Mouse (Mus musculus): ENCODE data around the gene Asz1. TPM values are rescaled to one million over a fixed set of nuclear protein-coding genes. Genes with fewer than 3 reads are reported as not detected.

The Asz1 gene
- polyA plus RNA-seq (2015; fragmentation: Nextera tagmentation; extraction: Ambion mirVana): 0.26 TPM in 1 of 2 replicates, not detected in the other

- no peaks in the 10 kb centered on the region for H3K4me1 ChIP-seq
- H3K9ac ChIP-seq: no peak within 1 kb of the TSS
- WGBS: 91% methylated on average over 22 of the region's 22 CpGs
- no peaks in the 10 kb centered on the region for H3K27me3 ChIP-seq (replicated peaks)
- no peak for ATAC-seq (ENCODE audit: insufficient read depth, low FRiP score, low read depth)
- H3K4me2 ChIP-seq: no peak within 1 kb of the TSS
- H3K27ac ChIP-seq: no peak within 1 kb of the TSS
- H3K36me3 ChIP-seq: no peaks in the 10 kb centered on the region
- no peaks in the 10 kb centered on the region for H3K9me3 ChIP-seq
- H3K4me3 ChIP-seq (replicated peaks): no peak within 1 kb of the TSS
Measured at GRCm38 (mm10) chr6:18108934-18109333, at the start of gene Asz1. Asz1 (minus strand) TSS chr6:18109061.

- Histone ChIP-seq H3K9me3 (no peaks in the 10 kb centered on the region), H3K4me1 (no peaks in the 10 kb centered on the region), H3K27me3 (replicated peaks) (no peaks in the 10 kb centered on the region), H3K9ac (no peak overlapping the region), H3K4me3 (replicated peaks) (no peak overlapping the region), H3K4me2 (no peak overlapping the region), H3K36me3 (no peaks in the 10 kb centered on the region), H3K27ac (no peak overlapping the region)
- 64% methylated on average over 4 of the region's 4 CpGs for WGBS
- no peak for ATAC-seq (ENCODE audit: insufficient read depth, low FRiP score, low read depth)
Measured at GRCm38 (mm10) chr6:18153031-18153430, 44.2 kb upstream of the Asz1 start.

- Histone ChIP-seq H3K36me3 (no peaks in the 10 kb centered on the region), H3K4me3 (replicated peaks) (no peak overlapping the region), H3K9me3 (no peaks in the 10 kb centered on the region), H3K27ac (no peak overlapping the region), H3K4me2 (no peak overlapping the region), H3K4me1 (no peaks in the 10 kb centered on the region), H3K9ac (no peak overlapping the region), H3K27me3 (replicated peaks) (no peaks in the 10 kb centered on the region)
- WGBS: 26% methylated on average over 1 of the region's 1 CpGs
- no peak for ATAC-seq (ENCODE audit: insufficient read depth, low FRiP score, low read depth)
Measured at GRCm38 (mm10) chr6:18135246-18135645, 26.4 kb upstream of the Asz1 start.

- no peaks in the 10 kb centered on the region for H3K36me3 ChIP-seq
- H3K27ac ChIP-seq: no peak overlapping the region
- no peak overlapping the region for H3K4me3 ChIP-seq (replicated peaks)
- H3K4me1 ChIP-seq: no peaks in the 10 kb centered on the region
- 47% methylated on average over 4 of the region's 4 CpGs for WGBS
- H3K9me3 ChIP-seq: no peaks in the 10 kb centered on the region
- H3K4me2 ChIP-seq: no peak overlapping the region
- no peak for ATAC-seq (ENCODE audit: insufficient read depth, low FRiP score, low read depth)
- H3K9ac ChIP-seq: no peak overlapping the region
- no peaks in the 10 kb centered on the region for H3K27me3 ChIP-seq (replicated peaks)
Measured at GRCm38 (mm10) chr6:18128059-18128458, 19.2 kb upstream of the Asz1 start.

- Histone ChIP-seq H3K9ac (no peak overlapping the region), H3K4me1 (no peaks in the 10 kb centered on the region), H3K4me3 (replicated peaks) (no peak overlapping the region), H3K36me3 (no peaks in the 10 kb centered on the region), H3K27ac (no peak overlapping the region), H3K9me3 (no peaks in the 10 kb centered on the region), H3K4me2 (no peak overlapping the region), H3K27me3 (replicated peaks) (no peaks in the 10 kb centered on the region)
- no peak for ATAC-seq (ENCODE audit: insufficient read depth, low FRiP score, low read depth)
- 62% methylated on average over 2 of the region's 2 CpGs for WGBS
Measured at GRCm38 (mm10) chr6:18127206-18127983, 18.5 kb upstream of the Asz1 start.

GRCm38 (mm10) chr6:18096861-18097260 lies 12.0 kb downstream of the Asz1 start:
- no peaks in the 10 kb centered on the region for H3K4me1 ChIP-seq
- 31% methylated on average over 1 of the region's 1 CpGs for WGBS
- no peaks in the 10 kb centered on the region for H3K27me3 ChIP-seq (replicated peaks)
- H3K4me3 ChIP-seq (replicated peaks): no peak overlapping the region
- H3K27ac ChIP-seq: no peak overlapping the region
- H3K36me3 ChIP-seq: no peaks in the 10 kb centered on the region
- no peak overlapping the region for H3K4me2 ChIP-seq
- no peak overlapping the region for H3K9ac ChIP-seq
- ATAC-seq (ENCODE audit: insufficient read depth, low FRiP score, low read depth): 0 out of 2 replicates have a peak, but pooled peaks have one; percentile 47
- H3K9me3 ChIP-seq: no peaks in the 10 kb centered on the region

- no peak for ATAC-seq (ENCODE audit: insufficient read depth, low FRiP score, low read depth)
- Histone ChIP-seq H3K27me3 (replicated peaks) (no peaks in the 10 kb centered on the region), H3K36me3 (no peaks in the 10 kb centered on the region), H3K9ac (no peak overlapping the region), H3K9me3 (no peaks in the 10 kb centered on the region), H3K4me3 (replicated peaks) (no peak overlapping the region), H3K4me1 (no peaks in the 10 kb centered on the region), H3K4me2 (no peak overlapping the region), H3K27ac (no peak overlapping the region)
- 73% methylated on average over 5 of the region's 5 CpGs for WGBS
Measured at GRCm38 (mm10) chr6:18089098-18089497, 19.8 kb downstream of the Asz1 start.

GRCm38 (mm10) chr6:18087160-18087804 lies 21.6 kb downstream of the Asz1 start:
- H3K27ac ChIP-seq: no peak overlapping the region
- no peak overlapping the region for H3K4me2 ChIP-seq
- no peaks in the 10 kb centered on the region for H3K9me3 ChIP-seq
- WGBS: 58% methylated on average over 5 of the region's 5 CpGs
- H3K27me3 ChIP-seq (replicated peaks): no peaks in the 10 kb centered on the region
- no peak for ATAC-seq (ENCODE audit: insufficient read depth, low FRiP score, low read depth)
- H3K4me1 ChIP-seq: no peaks in the 10 kb centered on the region
- H3K9ac ChIP-seq: no peak overlapping the region
- H3K4me3 ChIP-seq (replicated peaks): no peak overlapping the region
- no peaks in the 10 kb centered on the region for H3K36me3 ChIP-seq

GRCm38 (mm10) chr6:18078615-18079014 lies 30.2 kb downstream of the Asz1 start:
- WGBS: 13% methylated on average over 1 of the region's 1 CpGs

GRCm38 (mm10) chr6:18076986-18077385 lies 31.9 kb downstream of the Asz1 start:
- 79% methylated on average over 7 of the region's 7 CpGs for WGBS
- no peak for ATAC-seq (ENCODE audit: insufficient read depth, low FRiP score, low read depth)
- H3K27ac ChIP-seq: no peak overlapping the region; the same call in 1 of the 2 replicates

More at GRCm38 (mm10) chr6:18078615-18079014, 30.2 kb downstream of the Asz1 start:
- no peak for ATAC-seq (ENCODE audit: insufficient read depth, low FRiP score, low read depth)
- Histone ChIP-seq H3K4me3 (replicated peaks) (no peak overlapping the region), H3K4me1 (no peaks in the 10 kb centered on the region), H3K9ac (no peak overlapping the region), H3K27me3 (replicated peaks) (no peaks in the 10 kb centered on the region), H3K27ac (no peak overlapping the region), H3K36me3 (no peaks in the 10 kb centered on the region), H3K9me3 (no peaks in the 10 kb centered on the region), H3K4me2 (no peak overlapping the region)

GRCm38 (mm10) chr6:18076577-18076976 lies 32.3 kb downstream of the Asz1 start:
- Histone ChIP-seq H3K9me3 (no peaks in the 10 kb centered on the region), H3K36me3 (no peaks in the 10 kb centered on the region), H3K9ac (no peak overlapping the region), H3K4me3 (replicated peaks) (no peak overlapping the region), H3K4me1 (no peaks in the 10 kb centered on the region), H3K4me2 (no peak overlapping the region), H3K27ac (no peak overlapping the region; the same call in 1 of the 2 replicates), H3K27me3 (replicated peaks) (no peaks in the 10 kb centered on the region)
- 20% methylated on average over 5 of the region's 5 CpGs for WGBS
- ATAC-seq (ENCODE audit: insufficient read depth, low FRiP score, low read depth): no peak

More at GRCm38 (mm10) chr6:18076986-18077385, 31.9 kb downstream of the Asz1 start:
- H3K9me3 ChIP-seq: no peaks in the 10 kb centered on the region
- no peak overlapping the region for H3K9ac ChIP-seq
- H3K27me3 ChIP-seq (replicated peaks): no peaks in the 10 kb centered on the region
- no peak overlapping the region for H3K4me3 ChIP-seq (replicated peaks)
- no peaks in the 10 kb centered on the region for H3K4me1 ChIP-seq
- H3K36me3 ChIP-seq: no peaks in the 10 kb centered on the region
- H3K4me2 ChIP-seq: no peak overlapping the region

GRCm38 (mm10) chr6:18057899-18058298 lies 51.0 kb downstream of the Asz1 start:
- no peak overlapping the region for H3K27ac ChIP-seq
- H3K4me2 ChIP-seq: no peak overlapping the region
- ATAC-seq (ENCODE audit: insufficient read depth, low FRiP score, low read depth): no peak
- no peaks in the 10 kb centered on the region for H3K4me1 ChIP-seq
- no peaks in the 10 kb centered on the region for H3K27me3 ChIP-seq (replicated peaks)
- H3K36me3 ChIP-seq: no peaks in the 10 kb centered on the region
- no peak overlapping the region for H3K4me3 ChIP-seq (replicated peaks)
- no peaks in the 10 kb centered on the region for H3K9me3 ChIP-seq
- WGBS: 93% methylated on average over 4 of the region's 4 CpGs
- no peak overlapping the region for H3K9ac ChIP-seq
